Mouse (Mus musculus) adrenal gland, postnatal 4 days (tissue): ENCODE results near the gene Tmem132a. TPM values are rescaled to one million over a fixed set of nuclear protein-coding genes. Genes with fewer than 3 reads are reported as not detected.

Source experiments
- total RNA-seq, 2 experiments: library from RNA; stranded (reverse); gene quantifications; 2 replicates each; pipeline ENCODE4 v1.2.3; 2021

Gene Tmem132a
- total RNA-seq, 2 experiments from 2014 or later: 40.7 to 48.1 TPM

Other genes starting within 250 kb of the Tmem132a start
- gene Vwce, start 235.7 kb downstream of the Tmem132a start, total RNA-seq: 1 to 10 TPM; 2.2 to 4.9 TPM
- gene Pga5, start 191.9 kb downstream of the Tmem132a start, total RNA-seq: under 1 TPM in 1 of 2 experiments, not detected in 1; 0.56 TPM
- gene Vps37c, start 181.2 kb downstream of the Tmem132a start, total RNA-seq: 10 to 100 TPM; 27.0 to 28.6 TPM
- under 1 TPM; 0.22 to 0.34 TPM for gene Cd5, start 130.9 kb downstream of the Tmem132a start, total RNA-seq
- gene Cd6, start 39.9 kb downstream of the Tmem132a start, total RNA-seq: under 1 TPM; 0.20 to 0.23 TPM
- gene Slc15a3, start 30.2 kb downstream of the Tmem132a start, total RNA-seq: 1 to 10 TPM; 3.5 to 3.8 TPM
- gene Tmem109, start 12.1 kb upstream of the Tmem132a start, total RNA-seq: 10 to 100 TPM; 91.3 to 93.3 TPM
- gene Prpf19, start 25.3 kb upstream of the Tmem132a start, total RNA-seq: 100 to 1,000 TPM; 253 to 266 TPM
- not detected for gene Zp1, start 50.7 kb upstream of the Tmem132a start, total RNA-seq
- under 1 TPM in 1 of 2 experiments, not detected in 1; 0.23 TPM for gene Ptgdr2, start 67.2 kb upstream of the Tmem132a start, total RNA-seq
- gene Ccdc86, start 79.3 kb upstream of the Tmem132a start, total RNA-seq: 10 to 100 TPM; 15.4 to 18.5 TPM
- gene Ms4a10, start 104.7 kb upstream of the Tmem132a start, total RNA-seq: 10 to 100 TPM; 15.6 to 15.9 TPM
- gene Ms4a15, start 123.3 kb upstream of the Tmem132a start, total RNA-seq: under 1 TPM in 1 of 2 experiments, not detected in 1; 0.51 TPM
- gene Ms4a18, start 148.1 kb upstream of the Tmem132a start, total RNA-seq: not detected
- gene Ms4a8a, start 211.2 kb upstream of the Tmem132a start, total RNA-seq: 1 to 10 TPM; 1.1 to 1.5 TPM